Mouse (Mus musculus): ENCODE results near the gene Pex11a.
A peak's percentile ranks its signal among the peaks of the same experiment; 100 is the strongest.
"Not testable (repeated sequence)": the region's sequence is repeated elsewhere in the genome, so short reads cannot be mapped to it uniquely, and the experiment has no call there.

Pex11a gene

GRCm38 (mm10) chr7:79742659-79743536, at the start of gene Pex11a, which contains the start of gene Wdr93:
TSS of gene Pex11a (minus strand) at chr7:79743131.
TSS of gene Wdr93 (plus strand) at chr7:79743163.
- peak; percentile 86 to 88 for DNase-seq

- not testable (repeated sequence) for DNase-seq
Observed at GRCm38 (mm10) chr7:79789812-79790211, 46.9 kb upstream of the Pex11a start.

GRCm38 (mm10) chr7:79786295-79786694, 43.4 kb upstream of the Pex11a start:
- DNase-seq: peak; percentile 45 to 84

- no peak for DNase-seq
Observed at GRCm38 (mm10) chr7:79782516-79782855, 39.6 kb upstream of the Pex11a start.

DNA sequence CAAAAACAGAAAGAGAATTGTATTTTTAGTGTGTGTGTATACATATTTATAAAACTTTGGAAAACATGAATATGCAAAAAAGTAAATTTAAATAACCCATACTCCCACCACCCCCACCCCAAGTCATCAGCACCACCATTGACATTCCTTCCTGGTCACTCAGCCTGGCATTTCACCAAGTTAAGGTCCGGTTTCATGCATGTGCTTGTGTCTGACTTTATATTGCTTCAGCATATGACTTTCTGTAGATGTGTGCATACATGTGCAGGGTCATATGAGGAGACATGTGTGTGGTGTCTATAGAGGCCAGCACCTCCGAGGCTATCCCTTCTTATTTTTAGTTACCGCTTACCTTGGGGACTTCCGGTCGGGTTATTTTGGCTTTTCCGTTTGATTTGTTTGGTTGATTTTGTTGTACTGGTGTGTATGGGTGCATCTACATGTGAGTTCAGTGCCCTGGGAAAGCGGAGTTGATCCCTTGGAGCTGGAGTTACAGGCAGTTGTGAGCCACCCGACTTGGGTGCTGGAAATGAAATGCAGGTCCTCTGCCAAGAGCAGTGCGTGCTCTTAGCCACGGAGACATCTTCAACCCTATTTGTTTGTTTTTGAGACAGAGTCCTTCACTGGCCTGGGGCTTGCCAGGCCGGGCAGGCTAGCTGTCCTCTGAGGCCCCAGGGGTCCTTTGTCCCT, 39.0 kb upstream of the Pex11a start:
- peak in 1 of 2 experiments; percentile 23 for DNase-seq

DNA sequence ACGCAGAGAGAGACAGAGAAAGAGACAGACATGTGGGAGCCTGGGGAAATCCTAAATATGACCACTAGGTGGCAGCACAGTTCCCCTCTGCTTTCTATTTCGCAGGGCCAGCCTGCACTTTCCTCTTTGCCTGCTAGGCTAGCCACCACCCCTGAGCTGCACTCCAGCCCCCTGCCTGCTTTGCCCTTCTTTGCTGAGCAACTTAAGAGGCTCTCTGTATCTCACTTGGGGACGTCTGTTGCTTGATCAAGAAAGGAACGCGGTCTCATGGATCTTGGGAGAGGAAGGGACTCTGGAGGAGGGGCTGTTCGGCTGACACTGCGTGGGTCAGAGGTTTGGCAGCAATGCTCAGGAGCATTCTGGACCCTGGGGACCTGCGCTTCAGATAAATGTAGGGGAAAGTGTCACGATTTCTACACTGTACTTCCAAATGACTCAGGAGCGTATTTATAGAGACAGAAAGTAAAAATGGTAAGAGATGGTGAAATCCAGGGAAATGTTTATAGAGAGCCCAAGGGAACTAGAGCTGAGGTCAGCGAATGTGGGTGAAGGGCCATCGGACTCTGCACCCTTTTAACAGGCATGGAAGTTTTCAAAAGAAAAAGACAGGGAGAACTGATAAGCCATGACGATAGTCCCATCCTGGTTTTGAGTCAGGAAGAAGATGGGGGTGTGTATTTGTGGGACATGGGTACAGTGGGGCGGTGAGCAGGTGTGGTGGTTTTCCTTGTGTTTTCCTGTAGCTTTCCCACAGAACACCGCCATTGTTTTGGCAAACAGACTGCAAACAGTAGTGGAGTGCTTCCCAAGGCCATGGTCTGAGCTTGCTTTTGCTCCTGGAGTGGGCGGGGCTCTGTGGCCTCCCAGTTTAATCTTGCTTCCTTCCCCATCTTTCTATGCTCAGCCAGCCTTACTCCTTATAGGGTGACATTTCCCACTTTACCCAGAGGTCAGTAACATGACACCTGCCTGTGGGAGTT, 38.0 kb upstream of the Pex11a start:
- peak; percentile 64 to 84 for DNase-seq

DNA sequence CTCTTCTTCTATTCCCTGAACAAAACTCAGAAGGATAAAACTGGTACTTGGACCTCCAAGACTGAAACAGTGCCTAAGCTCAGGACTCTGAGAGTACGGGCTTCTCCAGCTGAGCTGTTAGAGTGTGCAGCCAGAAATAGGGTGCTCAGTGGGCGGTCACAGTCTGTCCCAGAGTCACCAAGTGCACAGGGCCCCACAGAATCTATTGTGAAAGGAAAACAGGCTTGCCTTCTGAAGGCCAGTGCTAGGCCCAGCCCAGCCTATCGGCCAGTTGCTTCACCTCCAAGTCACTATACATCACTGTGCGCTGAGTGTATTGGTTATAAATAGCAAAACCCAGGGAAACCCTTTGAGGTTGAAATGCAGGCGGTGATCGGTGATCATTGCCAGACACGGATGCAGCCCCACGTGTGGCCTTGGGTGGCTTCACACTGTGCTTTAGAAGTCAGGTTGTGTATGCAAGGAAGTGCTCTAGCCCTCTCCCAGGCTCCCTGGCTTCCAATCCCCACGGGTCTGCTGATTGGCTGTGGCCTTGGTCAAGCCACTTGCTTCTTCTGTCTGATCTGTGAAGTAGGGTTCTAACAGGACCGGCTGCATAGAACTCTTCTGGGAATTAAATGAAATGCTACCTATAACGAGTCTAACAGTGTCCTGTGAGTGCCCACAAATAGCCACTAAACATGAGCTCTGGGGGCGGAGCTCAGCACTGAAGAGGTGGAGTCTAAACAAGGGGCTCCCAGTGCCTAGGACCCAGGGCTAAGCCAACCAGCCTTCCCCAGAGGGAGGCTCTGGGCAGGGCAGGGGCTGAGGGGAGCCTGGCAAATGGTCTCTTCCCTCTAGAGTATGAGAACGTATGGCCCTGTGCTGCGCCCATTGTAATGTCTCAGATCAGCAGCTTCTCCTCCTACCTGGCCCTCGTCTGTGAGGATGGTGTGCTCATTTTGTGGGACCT, 28.9 kb upstream of the Pex11a start:
- DNase-seq: no peak

DNA sequence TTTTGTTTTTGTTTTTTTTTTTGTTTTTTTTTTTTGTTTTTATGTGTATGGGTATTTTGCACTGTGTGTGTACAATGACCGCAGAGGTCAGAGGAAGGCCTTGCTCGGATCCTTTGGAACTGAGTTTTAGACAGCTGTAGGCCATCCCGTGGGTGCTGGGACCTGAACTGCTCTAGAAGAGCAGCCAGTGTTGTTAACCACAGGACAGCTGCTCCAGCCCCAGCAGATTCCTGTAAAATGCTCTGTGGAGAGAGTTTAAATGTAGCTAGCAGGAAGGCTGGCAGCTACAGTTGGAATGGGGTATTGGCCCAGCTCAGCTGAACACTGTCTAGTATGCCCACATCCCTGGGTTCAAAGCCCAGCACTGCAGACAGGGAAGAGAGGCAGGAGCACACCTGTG, 26.7 kb upstream of the Pex11a start:
- no peak for DNase-seq

GRCm38 (mm10) chr7:79765991-79766390, 23.1 kb upstream of the Pex11a start:
- no peak for DNase-seq

GRCm38 (mm10) chr7:79762106-79762505, 19.2 kb upstream of the Pex11a start:
- no peak for DNase-seq

- no peak for DNase-seq
Observed at GRCm38 (mm10) chr7:79761124-79761876, 18.4 kb upstream of the Pex11a start.

- DNase-seq: no peak
Observed at GRCm38 (mm10) chr7:79759766-79760165, 16.8 kb upstream of the Pex11a start.

DNA sequence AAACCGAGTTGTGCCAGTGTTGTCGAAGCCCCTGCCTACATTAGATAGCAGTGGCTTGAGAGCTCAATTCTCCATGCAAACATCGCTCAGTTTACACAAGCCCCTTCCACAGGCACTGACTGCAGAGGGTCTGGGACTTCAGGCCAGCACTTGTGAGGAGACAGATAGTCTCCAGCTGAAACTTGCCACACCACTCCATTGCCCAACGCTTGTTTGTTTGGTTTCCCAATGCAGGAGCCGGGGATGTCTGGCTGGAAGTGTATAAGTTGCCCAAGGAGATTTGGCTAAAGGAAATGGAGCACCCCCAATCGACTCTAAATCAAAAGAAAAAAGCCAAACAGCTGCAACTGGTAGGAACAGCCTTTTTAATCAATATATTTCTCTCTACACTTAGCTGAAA, 15.2 kb upstream of the Pex11a start:
- DNase-seq: no peak

GRCm38 (mm10) chr7:79756334-79756733, 13.4 kb upstream of the Pex11a start:
- DNase-seq: no peak

DNA sequence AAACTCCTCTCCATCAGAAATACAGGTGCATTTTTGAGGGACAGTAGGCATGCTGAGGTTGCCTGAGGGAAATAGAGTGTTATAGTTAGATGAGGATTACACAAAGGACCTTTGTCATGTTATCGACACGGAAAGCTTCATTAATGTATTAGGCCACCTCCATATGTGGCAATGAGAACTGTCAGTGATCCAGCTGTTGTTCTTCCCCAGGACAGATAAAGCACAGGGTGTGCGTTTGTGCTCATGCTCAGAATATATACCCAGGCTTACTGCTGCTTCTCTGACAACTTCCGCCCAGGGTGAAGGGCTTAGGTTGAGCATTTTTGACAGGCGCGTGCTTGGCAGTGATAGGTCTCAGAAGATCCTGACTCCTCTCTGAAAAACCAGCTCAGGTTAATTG, 6.6 kb upstream of the Pex11a start:
- no peak for DNase-seq

DNA sequence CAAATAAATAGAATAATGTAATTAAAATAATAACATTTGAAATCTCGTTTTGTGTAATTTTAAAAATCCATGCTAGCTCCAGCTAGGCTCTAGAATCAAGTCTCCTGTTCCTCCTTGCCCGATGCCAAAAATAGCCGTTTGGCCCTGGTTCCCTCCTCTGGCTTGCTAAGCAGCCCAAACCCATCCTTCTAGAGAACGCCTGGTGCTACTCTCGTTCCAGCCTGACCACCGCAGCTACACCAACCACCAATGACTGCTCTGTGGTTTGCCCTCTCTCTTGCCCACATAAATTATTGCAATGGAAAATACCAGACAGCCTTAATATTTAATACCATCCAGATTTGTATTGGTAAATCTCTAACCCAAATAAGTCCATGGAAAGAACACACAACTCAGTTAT, 4.7 kb upstream of the Pex11a start:
- DNase-seq: no peak

GRCm38 (mm10) chr7:79744585-79744984, 1.7 kb upstream of the Pex11a start:
- DNase-seq: no peak

DNA sequence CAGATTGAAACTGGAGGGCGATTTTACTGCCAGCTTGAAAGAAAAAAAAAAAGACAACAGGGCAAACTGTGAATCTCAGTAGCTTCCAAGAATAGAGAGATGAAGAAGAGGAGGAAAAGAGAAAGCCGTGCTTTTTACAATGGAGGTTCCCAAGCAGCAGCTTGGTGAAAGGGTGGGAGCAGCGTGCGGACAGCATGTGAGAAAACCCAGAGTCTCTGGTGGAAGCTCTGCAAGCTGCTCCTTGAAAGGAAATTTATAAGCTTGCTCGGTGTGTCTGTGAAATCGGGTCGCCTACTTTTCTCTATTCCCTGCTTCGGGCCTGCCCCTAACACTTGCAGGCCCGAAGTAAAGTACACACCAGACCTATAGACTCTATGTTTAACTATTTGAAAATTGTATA, 1.1 kb upstream of the Pex11a start:
- no peak for DNase-seq

DNA sequence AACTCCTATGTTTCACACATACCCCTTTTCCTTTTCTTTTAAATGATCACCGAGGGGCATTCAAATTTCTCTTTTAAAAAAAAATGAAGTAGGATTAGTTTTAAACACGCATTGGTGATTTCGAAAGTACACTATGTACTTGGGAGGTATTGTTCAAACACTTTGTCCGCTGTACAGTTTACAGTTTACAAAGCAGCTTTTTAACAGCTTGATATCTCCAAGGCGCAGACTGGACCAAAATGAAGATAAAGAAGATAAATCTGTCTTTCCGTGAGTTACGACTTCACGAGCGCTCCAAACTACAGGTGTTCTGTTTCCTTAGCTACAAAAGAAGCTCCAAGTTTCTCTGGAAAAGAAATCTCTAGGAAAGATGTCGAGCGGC, 663 bp downstream of the Pex11a start:
- DNase-seq: no peak

DNA sequence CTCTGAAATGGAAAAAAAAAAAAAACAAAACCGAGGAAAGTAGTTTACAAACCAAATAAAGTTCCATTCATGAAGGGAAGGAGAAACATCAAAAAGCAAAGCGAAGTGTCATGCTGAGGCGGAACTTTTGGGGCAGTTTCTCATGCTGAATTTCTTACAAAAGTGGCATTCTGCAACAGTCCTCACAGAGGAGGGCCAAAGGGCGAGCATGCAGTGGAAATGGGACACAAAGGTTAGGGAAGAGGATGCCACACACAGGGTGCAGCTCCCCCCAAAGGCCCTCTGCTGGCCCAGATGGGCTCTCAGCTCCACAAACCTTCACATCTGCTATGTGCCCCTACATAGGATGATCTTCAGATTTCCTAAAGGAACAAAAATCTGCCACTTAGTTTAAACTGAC, 2.7 kb downstream of the Pex11a start:
- DNase-seq: peak in 1 of 2 experiments; percentile 30

DNA sequence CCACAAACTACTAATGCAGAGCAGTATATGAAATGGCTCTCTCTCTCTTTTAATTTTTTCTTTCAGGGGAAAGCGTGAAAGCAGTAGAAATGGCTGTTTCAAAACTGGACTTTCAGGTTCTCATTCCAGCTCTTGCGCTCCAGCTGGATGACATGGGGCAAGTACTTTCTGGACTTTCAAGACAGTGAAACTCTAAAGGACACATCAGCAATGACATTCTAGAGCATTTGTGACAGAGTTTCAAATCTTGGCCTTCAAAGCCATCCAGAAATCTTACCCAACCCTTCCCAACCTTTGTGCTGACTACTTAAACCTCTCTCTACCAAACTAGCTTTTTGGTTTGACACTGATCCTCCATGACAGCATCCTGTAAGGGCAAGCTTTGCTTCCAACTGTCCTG, 4.0 kb downstream of the Pex11a start:
- DNase-seq: no peak
